Mouse (Mus musculus) Patski (cell line): ENCODE data around the gene Dmwd. TPM values are rescaled to one million over a fixed set of nuclear protein-coding genes. Genes with fewer than 3 reads are reported as not detected.

Source experiments
- ATAC-seq: fragments of 100-300 bp; one replicate; pipeline ENCODE4 v1.8.0; 2021
- CTCF ChIA-PET: fragments of 350-600 bp; sonication (Branson Sonifier 250); formaldehyde crosslinking; loops from one replicate; lab custom pipeline; 2022; ENCODE audit warnings: inconsistent platforms; lab: Charles Lee
- POLR2A ChIA-PET: fragments of 350-600 bp; sonication (Branson Sonifier 250); formaldehyde crosslinking; loops from one replicate; lab custom pipeline; 2022; ENCODE audit warnings: antibody characterized with exemption, inconsistent platforms; lab: Charles Lee
- DNase-seq: peaks from one replicate; pipeline ENCODE4 v3.0.0-alpha.2; 2011; ENCODE audit warnings: low read depth, low spot score
- H3K27me3 ChIP-seq: fragments of 371-371 bp; one replicate; pipeline ENCODE4 v1.5.1; 2021
- CTCF ChIP-seq: fragments of 100-300 bp; IDR thresholded peaks from one replicate; pipeline ENCODE4 v1.5.1; 2021
- in situ Hi-C: fragments of 300-500 bp; cut with MboI; formaldehyde crosslinking; loops from 3 replicates; pipeline ENCODE4 v1.11.1; 2018; ENCODE audit warnings: low pct_unique_long_range_greater_than_20kb, mixed read lengths
- polyA plus RNA-seq: library from polyadenylated mRNA; unstranded; gene quantifications from one replicate; pipeline ENCODE4 v1.2.3, GENCODE M21; 2021

The Dmwd gene
- polyA plus RNA-seq, 1 experiment from 2014 or later, result 73.4 TPM

GRCm38 (mm10) chr7:19093537-19094385 is 17.7 kb downstream of the Dmwd start:
- ATAC-seq (peak; percentile 64), DNase-seq (peak; percentile 92)
- no peaks in the 10 kb centered on the region for H3K27me3 ChIP-seq
- no peak for TF ChIP-seq CTCF
- CTCF ChIA-PET, result interaction anchor here (0.9 to 17.1 kb wide), 4 partner anchors 11 to 68 kb away, joined by 4 to 238 read pairs (median 15); partner anchors contain the start of genes Dmpk, Dmwd, Qpctl and Snrpd2
- in situ Hi-C loops, result no loop called here
- POLR2A ChIA-PET, result interaction anchor here (0.5 to 5.8 kb wide), 5 partner anchors 11 to 44 kb away, joined by 4 to 48 read pairs (median 6); partner anchors contain the start of genes Dmpk and Dmwd

DNA sequence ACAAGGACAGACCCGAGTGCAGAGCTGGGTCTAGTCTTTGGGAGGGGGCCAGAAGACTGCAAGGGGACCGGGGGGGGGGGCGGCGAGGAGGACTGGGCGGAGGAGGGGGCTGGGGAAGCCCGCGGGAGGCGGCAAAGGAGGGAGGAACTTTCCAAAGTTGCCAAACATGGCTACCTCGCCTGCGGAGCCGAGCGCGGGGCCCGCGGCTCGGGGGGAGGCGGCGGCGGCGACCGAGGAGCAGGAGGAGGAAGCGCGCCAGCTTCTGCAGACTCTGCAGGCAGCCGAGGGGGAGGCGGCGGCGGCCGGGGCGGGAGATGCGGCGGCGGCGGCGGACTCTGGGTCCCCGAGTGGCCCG is 18.4 kb downstream of the Dmwd start, which contains the start of gene Six5:
Gene Six5, plus strand, starts transcription at position 124 of the 355 bp plus-strand sequence.
- POLR2A ChIA-PET, result interaction anchor here (0.5 to 5.8 kb wide), 4 partner anchors 12 to 92 kb away, joined by 5 to 48 read pairs (median 21); partner anchors contain the start of genes Dmpk and Dmwd
- TF ChIP-seq CTCF, result no peak
- ATAC-seq (no peak), DNase-seq (no peak)
- in situ Hi-C loops, result no loop called here
- no peaks in the 10 kb centered on the region for H3K27me3 ChIP-seq
- CTCF ChIA-PET, result interaction anchor here (17.1 kb wide), 1 partner anchor 20 kb away, joined by 238 read pairs; the partner anchor contains the start of gene Dmwd

GRCm38 (mm10) chr7:19094826-19095750 is 19.1 kb downstream of the Dmwd start:
- CTCF ChIA-PET, result interaction anchor here (4.2 to 17.1 kb wide), 3 partner anchors 12 to 20 kb away, joined by 18 to 238 read pairs (median 18); partner anchors contain the start of gene Dmwd
- no peak for TF ChIP-seq CTCF
- POLR2A ChIA-PET, result interaction anchor here (1.2 to 5.8 kb wide), 5 partner anchors 12 to 92 kb away, joined by 3 to 48 read pairs (median 6); partner anchors contain the start of genes Dmpk, Dmwd and Fbxo46
- in situ Hi-C loops, result no loop called here
- DNase-seq (no peak), ATAC-seq (peak; percentile 5)
- no peaks in the 10 kb centered on the region for H3K27me3 ChIP-seq

- CTCF ChIA-PET, result interaction anchor here (4.2 to 17.1 kb wide), 3 partner anchors 11 to 21 kb away, joined by 18 to 238 read pairs (median 18); partner anchors contain the start of gene Dmwd
- no peaks in the 10 kb centered on the region for H3K27me3 ChIP-seq
- peak; percentile 40 for ATAC-seq
- no peak for TF ChIP-seq CTCF
- POLR2A ChIA-PET, result interaction anchor here (1.1 to 5.8 kb wide), 6 partner anchors 11 to 93 kb away, joined by 3 to 48 read pairs (median 6); partner anchors contain the start of genes Dmpk, Dmwd and Fbxo46
- in situ Hi-C loops, result no loop called here
- no peak for DNase-seq
These were observed 19.7 kb downstream of the Dmwd start for GRCm38 (mm10) chr7:19095751-19096110.

GRCm38 (mm10) chr7:19096421-19096976 is 20.5 kb downstream of the Dmwd start:
- H3K27me3 ChIP-seq, result no peaks in the 10 kb centered on the region
- in situ Hi-C loops, result no loop called here
- TF ChIP-seq CTCF, result no peak
- POLR2A ChIA-PET, result interaction anchor here (1.1 to 5.8 kb wide), 5 partner anchors 11 to 94 kb away, joined by 3 to 48 read pairs (median 6); partner anchors contain the start of genes Dmpk, Dmwd and Fbxo46
- CTCF ChIA-PET, result interaction anchor here (4.2 to 17.1 kb wide), 3 partner anchors 11 to 22 kb away, joined by 18 to 238 read pairs (median 18); partner anchors contain the start of gene Dmwd
- no peak for ATAC-seq
- no peak for DNase-seq

DNA sequence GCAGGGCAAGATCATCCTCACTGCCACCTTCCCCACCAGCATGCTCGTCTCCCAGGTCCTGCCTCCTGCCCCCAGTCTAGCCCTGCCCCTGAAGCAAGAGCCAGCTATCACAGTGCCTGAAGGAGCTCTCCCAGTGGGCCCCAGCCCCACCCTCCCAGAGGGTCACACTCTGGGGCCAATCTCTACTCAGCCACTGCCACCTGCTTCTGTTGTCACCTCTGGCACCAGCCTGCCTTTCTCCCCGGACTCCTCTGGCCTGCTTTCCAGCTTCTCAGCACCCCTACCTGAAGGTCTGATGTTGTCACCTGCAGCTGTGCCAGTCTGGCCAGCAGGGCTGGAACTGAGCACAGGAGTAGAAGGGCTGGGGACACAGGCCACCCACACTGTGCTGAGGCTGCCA is 21.2 kb downstream of the Dmwd start:
- H3K27me3 ChIP-seq, result no peaks in the 10 kb centered on the region
- ChIA-PET POLR2A (no interaction called here), CTCF (interaction anchor here (4.2 to 4.3 kb wide), 2 partner anchors 10 to 16 kb away, joined by 18 read pairs; no protein-coding TSS in a partner anchor)
- in situ Hi-C loops, result no loop called here
- DNase-seq (no peak), ATAC-seq (no peak)
- TF ChIP-seq CTCF, result no peak

- ATAC-seq (no peak), DNase-seq (no peak)
- CTCF ChIA-PET, result interaction anchor here (4.2 to 4.3 kb wide), 2 partner anchors 9 to 16 kb away, joined by 18 read pairs; no protein-coding TSS in a partner anchor
- TF ChIP-seq CTCF, result no peak
- in situ Hi-C loops, result no loop called here
- POLR2A ChIA-PET, result interaction anchor here (1.0 kb wide), 1 partner anchor 52 kb away, joined by 3 read pairs; no protein-coding TSS in a partner anchor
- H3K27me3 ChIP-seq, result no peaks in the 10 kb centered on the region
These were observed 21.8 kb downstream of the Dmwd start for GRCm38 (mm10) chr7:19097863-19098262.

DNA sequence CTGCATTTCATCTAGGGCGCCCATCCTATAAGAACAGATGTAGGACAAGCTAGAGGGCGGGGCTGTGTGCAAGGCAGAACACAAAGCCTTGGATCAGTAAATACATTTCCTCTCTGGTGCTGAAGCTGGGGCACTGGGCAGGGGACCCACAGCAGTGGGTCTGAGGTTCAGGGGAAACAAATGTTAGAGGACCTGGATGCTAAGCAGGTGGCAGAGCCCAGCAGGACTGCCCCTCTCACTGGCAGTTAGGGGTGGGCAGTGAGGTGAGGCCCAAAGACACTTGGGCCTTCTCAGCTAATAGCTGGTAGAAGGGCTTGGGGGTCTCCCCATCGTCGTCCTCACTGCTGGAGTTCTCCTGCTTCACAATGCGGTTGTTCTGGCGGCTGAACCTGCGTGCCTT is 22.8 kb downstream of the Dmwd start:
- ATAC-seq (no peak), DNase-seq (no peak)
- in situ Hi-C loops, result no loop called here
- no peaks in the 10 kb centered on the region for H3K27me3 ChIP-seq
- ChIA-PET CTCF (interaction anchor here (0.9 to 4.3 kb wide), 3 partner anchors 8 to 122 kb away, joined by 3 to 18 read pairs (median 18); no protein-coding TSS in a partner anchor), POLR2A (interaction anchor here (1.0 to 1.4 kb wide), 3 partner anchors 9 to 51 kb away, joined by 3 to 4 read pairs (median 3); no protein-coding TSS in a partner anchor)
- no peak for TF ChIP-seq CTCF

DNA sequence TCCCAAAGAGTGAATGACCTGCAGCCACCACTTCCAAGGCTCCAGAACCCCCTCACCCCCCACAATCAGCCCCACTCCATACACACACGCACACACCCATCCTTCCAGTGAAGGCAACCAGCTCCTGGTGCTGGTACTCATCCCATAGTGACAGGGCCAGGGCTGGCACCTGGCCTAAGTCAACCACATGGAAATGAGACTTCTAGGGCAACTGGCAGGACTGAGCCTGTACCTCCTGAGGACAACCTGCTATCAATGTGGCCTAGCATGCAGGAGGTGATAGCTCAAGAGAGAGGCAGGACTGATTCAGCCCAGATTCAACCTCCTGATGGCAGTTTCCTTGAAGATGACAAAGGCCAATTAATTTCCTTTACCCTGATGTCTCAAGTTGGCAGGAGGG is 24.3 kb downstream of the Dmwd start:
- in situ Hi-C loops, result no loop called here
- TF ChIP-seq CTCF, result no peak
- DNase-seq (no peak), ATAC-seq (no peak)
- H3K27me3 ChIP-seq, result no peaks in the 10 kb centered on the region
- ChIA-PET POLR2A (interaction anchor here (1.4 kb wide), 1 partner anchor 13 kb away, joined by 3 read pairs; no protein-coding TSS in a partner anchor), CTCF (interaction anchor here (1.4 to 3.6 kb wide), 2 partner anchors 13 to 56 kb away, joined by 4 to 11 read pairs; no protein-coding TSS in a partner anchor)
